Mouse (Mus musculus) urinary bladder, postnatal 10 days (tissue): ENCODE measurements around the gene Fam69b.
"Not testable (repeated sequence)": the region's sequence is repeated elsewhere in the genome, so short reads cannot be mapped to it uniquely, and the experiment has no call there.

Experiments used
- DNase-seq: peaks from one replicate; pipeline ENCODE4 v3.0.0; 2022; ENCODE audit warnings: low spot score

Gene Fam69b

DNA sequence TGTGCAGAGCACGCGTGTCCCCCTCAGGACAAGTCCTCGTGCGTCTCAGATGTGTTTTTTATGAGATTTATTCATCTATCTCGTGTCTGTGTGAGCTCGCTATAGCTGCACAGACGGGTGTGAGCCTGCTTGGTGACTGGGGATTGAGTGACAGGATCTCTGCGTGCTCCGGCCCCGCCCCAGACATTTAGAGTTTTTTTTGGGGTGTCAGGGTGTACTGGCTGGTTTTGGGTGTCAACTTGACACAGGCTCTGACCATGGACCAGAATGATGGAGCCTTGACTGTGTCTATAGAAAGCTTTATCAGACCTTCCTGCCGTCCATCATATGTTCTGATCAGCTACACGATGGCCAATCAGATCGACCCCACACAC lies 34.2 kb downstream of the Fam69b start:
- no peak for DNase-seq

DNA sequence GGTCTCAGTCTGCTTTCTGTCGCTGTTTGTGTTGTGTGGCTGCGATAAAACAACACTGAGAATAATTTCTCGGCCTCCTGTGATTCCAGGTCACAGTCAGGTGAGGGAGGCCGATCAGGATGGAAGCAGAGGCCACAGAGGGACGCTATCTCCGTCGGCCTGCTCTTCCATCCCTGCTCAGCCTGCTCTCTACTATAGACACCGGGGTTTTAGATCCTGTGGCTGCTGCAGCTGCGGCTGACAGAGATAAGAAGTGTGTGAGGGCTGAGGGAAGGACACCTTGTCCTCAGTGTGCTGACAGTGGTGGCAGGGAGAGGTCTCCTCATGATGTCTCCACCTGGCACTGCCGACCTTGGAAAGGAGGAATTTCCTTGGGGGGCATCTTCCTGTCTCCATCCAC lies 34.9 kb downstream of the Fam69b start:
- DNase-seq, result no peak

DNA sequence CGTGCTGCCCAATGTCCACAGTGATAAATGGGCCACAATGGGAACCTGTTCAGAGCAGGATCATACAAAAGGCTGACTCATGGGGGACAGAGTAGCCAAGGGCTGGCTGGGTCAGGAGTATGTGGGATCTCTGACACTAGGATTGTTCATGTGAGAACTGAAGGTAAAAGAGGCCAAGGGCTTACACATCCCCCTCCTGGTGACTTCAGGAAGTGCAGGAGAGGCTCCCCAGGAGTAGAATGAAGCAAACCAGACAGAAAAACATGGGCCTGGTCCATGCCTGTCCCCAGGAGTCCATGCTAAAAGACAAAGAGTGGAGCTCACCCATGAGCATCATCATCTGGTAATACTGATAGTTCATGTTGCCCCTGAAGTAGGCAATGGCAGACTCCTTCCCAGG lies 35.3 kb downstream of the Fam69b start:
- not testable (repeated sequence) for DNase-seq

DNA sequence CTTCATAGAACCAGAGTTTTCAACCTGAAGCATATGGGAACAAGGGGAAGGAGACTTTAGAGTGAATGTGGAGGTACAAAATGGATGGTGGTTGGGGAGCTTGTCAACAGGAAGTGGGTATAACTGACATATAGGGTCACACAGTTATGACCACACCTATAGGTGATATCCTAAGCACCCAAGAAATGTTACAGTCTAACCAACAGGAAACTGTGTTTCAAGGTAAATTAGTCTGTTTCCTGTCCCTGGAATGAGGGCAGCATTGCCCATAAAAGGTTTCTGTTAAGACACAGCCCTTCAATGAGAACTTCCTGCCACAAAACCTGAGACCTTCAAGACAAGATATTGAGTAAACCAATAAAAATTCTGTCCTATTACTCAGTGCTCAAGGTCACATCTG lies 40.5 kb downstream of the Fam69b start:
- DNase-seq, result no peak

DNA sequence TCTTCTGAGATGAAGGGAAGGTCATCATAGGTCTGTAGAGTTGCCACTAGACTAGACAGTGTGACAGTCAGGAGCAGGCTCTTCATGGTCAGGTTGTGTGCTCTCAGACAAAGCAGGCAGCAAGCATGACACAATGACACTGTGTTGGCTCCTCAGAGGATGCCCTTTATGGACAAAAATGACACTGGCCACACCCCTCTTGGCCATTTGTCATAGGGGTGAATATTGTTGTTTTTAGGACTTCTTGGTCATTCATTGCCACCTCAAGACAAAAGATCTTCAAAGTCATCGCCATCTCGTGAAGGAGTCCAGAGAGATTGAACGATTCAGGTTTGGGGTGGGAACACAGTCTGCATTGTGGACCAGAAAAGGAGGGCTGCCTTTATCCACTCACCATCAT lies 42.9 kb downstream of the Fam69b start, which contains the start of gene Lcn4:
Gene Lcn4 (minus strand): TSS at position 101 of the 400 bp plus-strand sequence.
- DNase-seq, result no peak
